Mouse (Mus musculus) mouse trophoblast stem cell (cell line): Measurements from ENCODE around the gene Hdhd3.

Experiments
- in situ Hi-C, 2 experiments: fragments of 300-500 bp; cut with MseI, MboI; formaldehyde crosslinking; loops; 2 replicates in 1 of 2; 3 replicates in 1 of 2; pipeline ENCODE4 v1.15.1; 2025

Gene Hdhd3

DNA sequence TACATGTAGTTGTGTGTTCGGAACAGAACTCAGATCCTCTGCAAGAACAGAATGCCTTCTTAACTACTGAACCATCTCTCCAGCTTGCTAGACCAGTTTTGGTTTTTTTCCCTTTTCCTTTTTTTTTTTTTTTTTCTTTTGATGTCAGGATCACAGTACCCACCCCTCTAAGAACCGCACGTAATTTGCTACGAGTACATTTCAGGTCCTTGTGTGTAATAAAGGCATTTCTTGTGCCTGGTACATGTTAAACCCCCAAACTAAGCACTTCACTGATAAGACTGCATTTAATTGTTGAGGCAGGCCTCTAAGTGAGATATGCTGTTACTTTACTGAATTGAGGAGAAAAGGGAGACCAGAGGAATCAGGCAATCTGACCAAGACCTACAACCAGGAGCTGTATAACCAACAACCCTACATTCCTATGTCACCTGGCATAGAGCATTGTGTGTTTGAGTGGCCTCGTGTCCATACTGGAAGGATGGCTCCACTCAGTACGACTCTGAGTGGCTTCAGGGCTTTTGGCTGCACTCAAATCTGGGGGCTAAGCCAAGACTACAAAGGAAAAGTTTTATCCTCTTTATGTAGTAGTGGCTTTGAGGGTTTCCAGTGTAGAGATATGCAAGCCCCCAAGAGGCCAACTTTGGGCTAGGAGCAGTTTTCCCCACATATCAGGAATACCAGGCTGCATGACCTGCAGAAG, 25.6 kb downstream of the Hdhd3 start:
- in situ Hi-C loops = no loop called here

DNA sequence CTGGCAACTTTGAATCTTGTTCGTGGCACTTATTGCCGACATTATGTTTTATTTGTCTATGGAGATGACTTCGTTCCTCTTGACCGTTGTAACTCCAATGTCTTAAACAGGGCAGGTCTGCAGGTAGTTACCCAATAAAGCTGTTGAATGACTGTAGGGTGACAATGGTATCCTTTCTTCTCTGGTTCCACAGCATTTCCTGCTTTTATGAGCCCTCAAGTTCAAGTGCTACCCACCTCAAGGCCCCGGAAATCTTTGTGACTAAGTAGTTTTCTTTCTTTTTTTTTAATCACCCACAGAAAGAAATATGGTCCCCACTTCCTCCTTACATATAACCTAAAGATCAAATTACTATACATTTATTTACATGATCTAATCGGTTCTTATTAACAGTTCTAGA, 27.5 kb downstream of the Hdhd3 start:
- in situ Hi-C loops = no loop called here

GRCm38 (mm10) chr4:62475131-62475530, 28.1 kb downstream of the Hdhd3 start:
- in situ Hi-C loops = no loop called here

GRCm38 (mm10) chr4:62472071-62472470, 31.2 kb downstream of the Hdhd3 start:
- in situ Hi-C loops = no loop called here

- in situ Hi-C loops = no loop called here
Measured at GRCm38 (mm10) chr4:62470598-62471051, 32.6 kb downstream of the Hdhd3 start, which contains the start of gene Wdr31. Gene Wdr31 (minus strand): TSS chr4:62470896.

DNA sequence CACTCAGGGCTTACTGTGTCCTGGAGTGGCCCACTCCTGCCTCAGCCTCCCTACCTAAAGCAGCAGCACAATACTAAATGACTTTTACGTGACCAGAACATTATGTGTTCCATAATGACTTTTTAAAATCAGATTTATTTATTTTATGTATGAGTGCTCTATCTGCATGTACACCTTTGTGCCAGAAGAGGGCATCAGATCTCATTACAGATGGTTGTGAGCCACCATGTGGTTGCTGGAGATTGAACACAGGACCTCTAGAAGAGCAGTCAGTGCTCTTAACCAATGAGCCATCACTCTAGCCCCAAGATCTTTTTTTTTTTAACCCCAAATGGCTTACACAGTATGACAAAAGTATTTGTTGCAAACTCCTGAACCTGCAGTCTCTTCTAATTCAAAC, 35.1 kb downstream of the Hdhd3 start:
- in situ Hi-C loops = no loop called here

- in situ Hi-C loops = no loop called here
Measured at GRCm38 (mm10) chr4:62463124-62463523, 40.1 kb downstream of the Hdhd3 start.

- in situ Hi-C loops = no loop called here
Measured at GRCm38 (mm10) chr4:62460348-62460747, 42.9 kb downstream of the Hdhd3 start.

- in situ Hi-C loops = no loop called here
Measured at GRCm38 (mm10) chr4:62459081-62459480, 44.2 kb downstream of the Hdhd3 start.

DNA sequence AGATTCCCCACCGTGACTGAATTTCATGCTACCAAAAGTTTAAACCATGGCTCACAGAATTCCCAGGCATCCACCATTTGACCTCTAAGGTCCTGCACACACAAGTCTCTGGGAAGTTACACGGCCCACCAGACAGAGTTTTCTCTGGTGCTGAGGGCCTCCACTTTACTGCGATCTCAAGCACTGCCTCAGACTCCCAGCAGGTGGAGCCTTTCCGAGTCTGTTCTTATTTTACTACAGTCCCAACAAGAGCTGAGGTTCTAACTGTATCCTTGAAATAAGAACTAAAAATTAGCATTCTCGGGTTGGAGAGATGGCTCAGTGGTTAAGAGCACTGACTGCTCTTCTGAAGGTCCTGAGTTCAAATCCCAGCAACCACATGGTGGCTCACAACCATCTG, 48.3 kb downstream of the Hdhd3 start:
- in situ Hi-C loops = no loop called here
